In genomic region chr2:18209948-18210347, GRCm38 (mm10) we compare ENCODE assay signal across 19 mouse cellular contexts.
A peak's percentile ranks its signal among the peaks of the same experiment; 100 is the strongest.
DNase-seq lines count a peak whose midpoint lies in the region; ATAC-seq and TF ChIP-seq lines count a peak whose summit lies in the region.
"Had no signal": no experiment of that assay in that cellular context is flagged by ENCODE, and none has a peak within 500 bp of the region (broad histone marks: within the 10 kb centered on the region; RNA-seq: fewer than 3 reads in every experiment).

No protein-coding gene starts in this region.

- no peak overlapping the region for H3K4me2 ChIP-seq in hindbrain, postnatal 0 days (ENCODE audit: low read depth, low read length)
- H3K4me2 ChIP-seq in midbrain, embryonic 16.5 days (ENCODE audit: low read length) = no peak overlapping the region
- H3K4me2 ChIP-seq: embryonic facial prominence, embryonic 12.5 days; forebrain, embryonic 13.5 days; forebrain, embryonic 15.5 days had no signal

- H3K4me3 ChIP-seq in hindbrain, postnatal 0 days (ENCODE audit: low read length) = no peak overlapping the region
- H3K4me3 ChIP-seq in hindbrain, embryonic 10.5 days = no peak overlapping the region
- no peak overlapping the region for H3K4me3 ChIP-seq in midbrain, embryonic 16.5 days (ENCODE audit: low read depth, low read length)
- H3K4me3 ChIP-seq in midbrain, embryonic 10.5 days = no peak overlapping the region
- H3K4me3 ChIP-seq: embryonic facial prominence, embryonic 10.5 days; embryonic facial prominence, embryonic 12.5 days; forebrain, embryonic 13.5 days; forebrain, embryonic 15.5 days had no signal

- no peaks in the 10 kb centered on the region for H3K4me1 ChIP-seq in hindbrain, postnatal 0 days (ENCODE audit: insufficient read depth, low read length)
- no peaks in the 10 kb centered on the region for H3K4me1 ChIP-seq in hindbrain, embryonic 10.5 days (replicated peaks)
- no peaks in the 10 kb centered on the region for H3K4me1 ChIP-seq in midbrain, embryonic 16.5 days (ENCODE audit: control insufficient read depth, insufficient read depth, low read length)
- H3K4me1 ChIP-seq in midbrain, embryonic 10.5 days = no peaks in the 10 kb centered on the region
- H3K4me1 ChIP-seq: embryonic facial prominence, embryonic 10.5 days; embryonic facial prominence, embryonic 12.5 days had no signal

- TF ChIP-seq CTCF in hindbrain, postnatal 0 days (IDR thresholded peaks at IDR 0.05; ENCODE audit: low read depth) = no peak

- no peaks in the 10 kb centered on the region for H3K27me3 ChIP-seq in hindbrain, postnatal 0 days (ENCODE audit: insufficient read depth, low read length)
- no peaks in the 10 kb centered on the region for H3K27me3 ChIP-seq in hindbrain, embryonic 10.5 days (ENCODE audit: insufficient read depth, poor library complexity, severe bottlenecking)
- H3K27me3 ChIP-seq in midbrain, embryonic 16.5 days (ENCODE audit: control insufficient read depth, insufficient read depth, low read depth, low read length) = no peaks in the 10 kb centered on the region
- H3K27me3 ChIP-seq in midbrain, embryonic 10.5 days (ENCODE audit: low read depth, poor library complexity, severe bottlenecking) = no peaks in the 10 kb centered on the region
- H3K27me3 ChIP-seq: CH12.LX; embryonic facial prominence, embryonic 12.5 days; forebrain, embryonic 13.5 days; forebrain, embryonic 15.5 days; Patski had no signal

- H3K27ac ChIP-seq in hindbrain, postnatal 0 days = no peak overlapping the region
- no peak overlapping the region for H3K27ac ChIP-seq in hindbrain, embryonic 10.5 days
- no peak overlapping the region for H3K27ac ChIP-seq in midbrain, embryonic 16.5 days (ENCODE audit: low read length)
- no peak overlapping the region for H3K27ac ChIP-seq in midbrain, embryonic 10.5 days (replicated peaks)
- H3K27ac ChIP-seq: embryonic facial prominence, embryonic 10.5 days; embryonic facial prominence, embryonic 12.5 days; forebrain, embryonic 13.5 days; forebrain, embryonic 15.5 days had no signal

- H3K9me3 ChIP-seq in hindbrain, postnatal 0 days (ENCODE audit: low read length) = no peaks in the 10 kb centered on the region
- 0 out of 2 replicates have a peak, but pooled peaks cover under 1% of the 10 kb centered on the region for H3K9me3 ChIP-seq in hindbrain, embryonic 10.5 days
- no peaks in the 10 kb centered on the region for H3K9me3 ChIP-seq in midbrain, embryonic 16.5 days (replicated peaks; ENCODE audit: control insufficient read depth, low read length, poor library complexity, severe bottlenecking)
- H3K9me3 ChIP-seq in midbrain, embryonic 10.5 days (replicated peaks) = no peaks in the 10 kb centered on the region
- H3K9me3 ChIP-seq: embryonic facial prominence, embryonic 10.5 days; embryonic facial prominence, embryonic 12.5 days; forebrain, embryonic 13.5 days; forebrain, embryonic 15.5 days; G1E had no signal

- 0 out of 2 replicates have a peak, but pooled peaks have one; percentile 21 for ATAC-seq in hindbrain, postnatal 0 days
- 0 out of 2 replicates have a peak, but pooled peaks have one; percentile 52 for ATAC-seq in midbrain, embryonic 16.5 days
- ATAC-seq: activated CD4-positive, CD25-positive, alpha-beta regulatory T cell, adult 4 months; CD4-positive, CD25-positive, alpha-beta regulatory T cell, adult 4 months; forebrain, embryonic 13.5 days; forebrain, embryonic 15.5 days; Patski had no signal

- H3K36me3 ChIP-seq in hindbrain, postnatal 0 days (ENCODE audit: insufficient read depth, low read length) = peaks cover 39% of the 10 kb centered on the region
- peaks cover 98% of the 10 kb centered on the region for H3K36me3 ChIP-seq in hindbrain, embryonic 10.5 days
- peaks cover 24% of the 10 kb centered on the region for H3K36me3 ChIP-seq in midbrain, embryonic 16.5 days (ENCODE audit: control insufficient read depth, insufficient read depth, low read length)
- peaks cover 97% of the 10 kb centered on the region for H3K36me3 ChIP-seq in midbrain, embryonic 10.5 days

- DNase-seq in heart, adult 11 months = peak; percentile 61
- no peak for DNase-seq in heart, adult 8-10 months (ENCODE audit: low spot score)
- DNase-seq in hindbrain, postnatal 0 days (ENCODE audit: low spot score) = no peak
- DNase-seq in hindbrain, embryonic 10.5 days (ENCODE audit: low spot score) = no peak
- DNase-seq in midbrain, embryonic 10.5 days (ENCODE audit: low spot score) = no peak
- DNase-seq: adrenal gland, adult 8-10 months; adrenal gland, postnatal 14 days; adrenal gland, postnatal 36 days; B cell, adult 2 months had no signal

- no peak overlapping the region for H3K9ac ChIP-seq in hindbrain, postnatal 0 days (replicated peaks; ENCODE audit: low read length)
- H3K9ac ChIP-seq in midbrain, embryonic 16.5 days (ENCODE audit: low read depth, low read length) = no peak overlapping the region
- H3K9ac ChIP-seq: embryonic facial prominence, embryonic 12.5 days; forebrain, embryonic 13.5 days; forebrain, embryonic 15.5 days had no signal

- 89% methylated on average over 4 of the region's 4 CpGs for WGBS in hindbrain, postnatal 0 days
- 82% methylated on average over 4 of the region's 4 CpGs for WGBS in hindbrain, embryonic 10.5 days
- WGBS in midbrain, embryonic 16.5 days = 94% methylated on average over 4 of the region's 4 CpGs
- WGBS in midbrain, embryonic 10.5 days = 92% methylated on average over 4 of the region's 4 CpGs
